Mouse (Mus musculus) heart, adult 9 months (tissue): ENCODE measurements around the gene Mrpl58.

Experiments
- DNase-seq, 2 experiments: peaks; one replicate each; pipeline ENCODE4 v3.0.0; 2022; ENCODE audit warnings: low spot score in 2 of 2

The Mrpl58 gene

GRCm38 (mm10) chr11:115403338-115404124 is at the start of gene Mrpl58:
Gene Mrpl58 (plus strand): TSS chr11:115403752.
- DNase-seq, result peak; percentile 84 to 88

GRCm38 (mm10) chr11:115354183-115354582 is 49.4 kb upstream of the Mrpl58 start:
- DNase-seq, result peak; percentile 25 to 47

- peak; percentile 49 to 68 for DNase-seq
Measured at GRCm38 (mm10) chr11:115358468-115358867, 45.1 kb upstream of the Mrpl58 start.

GRCm38 (mm10) chr11:115359293-115359692 is 44.3 kb upstream of the Mrpl58 start:
- no peak for DNase-seq

GRCm38 (mm10) chr11:115359726-115360125 is 43.8 kb upstream of the Mrpl58 start:
- no peak for DNase-seq

GRCm38 (mm10) chr11:115364136-115364535 is 39.4 kb upstream of the Mrpl58 start:
- no peak for DNase-seq

- DNase-seq, result no peak
Measured at GRCm38 (mm10) chr11:115366039-115366705, 37.4 kb upstream of the Mrpl58 start.

GRCm38 (mm10) chr11:115366706-115367394 is 36.7 kb upstream of the Mrpl58 start:
- no peak for DNase-seq

GRCm38 (mm10) chr11:115367395-115367944 is 36.1 kb upstream of the Mrpl58 start, which contains the start of gene Hid1:
Gene Hid1 (minus strand): TSS chr11:115367756.
- peak; percentile 68 to 76 for DNase-seq

GRCm38 (mm10) chr11:115370368-115370767 is 33.2 kb upstream of the Mrpl58 start:
- DNase-seq, result no peak

GRCm38 (mm10) chr11:115371354-115371753 is 32.2 kb upstream of the Mrpl58 start:
- DNase-seq, result no peak

- DNase-seq, result no peak
Measured at GRCm38 (mm10) chr11:115372015-115372414, 31.5 kb upstream of the Mrpl58 start.

GRCm38 (mm10) chr11:115372737-115373136 is 30.8 kb upstream of the Mrpl58 start:
- DNase-seq, result no peak

- DNase-seq, result peak; percentile 65 to 78
Measured at GRCm38 (mm10) chr11:115373805-115374694, 29.5 kb upstream of the Mrpl58 start.

- DNase-seq, result no peak
Measured at GRCm38 (mm10) chr11:115374695-115375425, 28.7 kb upstream of the Mrpl58 start.

- no peak for DNase-seq
Measured at GRCm38 (mm10) chr11:115376722-115377121, 26.8 kb upstream of the Mrpl58 start.

- DNase-seq, result no peak
Measured at GRCm38 (mm10) chr11:115377254-115377653, 26.3 kb upstream of the Mrpl58 start.

- DNase-seq, result no peak
Measured at GRCm38 (mm10) chr11:115377854-115378253, 25.7 kb upstream of the Mrpl58 start.

GRCm38 (mm10) chr11:115381276-115381675 is 22.3 kb upstream of the Mrpl58 start:
- DNase-seq, result no peak
